Mouse (Mus musculus) cerebellum, adult 18-20 months (tissue): ENCODE results near the gene Cldn34c4.

ENCODE experiments used
- DNase-seq, 2 experiments: peaks; one replicate each; pipeline ENCODE4 v3.0.0; 2021

Cldn34c4 gene

GRCm38 (mm10) chrX:127736454-127736853 lies at the start of gene Cldn34c4:
Cldn34c4 (minus strand) TSS chrX:127736554.
- no peak for DNase-seq

DNA sequence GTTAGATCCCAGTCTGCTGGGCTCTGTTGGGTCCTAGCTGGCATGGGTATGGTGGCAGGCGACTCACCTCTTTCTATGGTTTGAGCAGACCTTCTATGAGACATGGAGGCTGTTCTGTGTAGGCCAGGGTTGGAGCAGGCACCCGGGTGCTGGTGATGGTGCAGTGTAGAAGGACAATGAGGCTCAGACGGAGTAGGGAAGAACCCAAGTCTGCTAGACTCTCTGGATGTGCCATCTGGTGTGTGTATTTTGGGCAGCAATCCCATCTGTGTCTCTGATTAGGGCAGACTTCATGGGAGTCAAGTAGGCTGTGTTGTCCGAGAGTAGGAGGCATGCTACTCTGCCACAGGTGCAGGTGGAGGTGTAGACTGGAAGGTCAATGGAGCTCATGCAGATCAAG lies 10.7 kb upstream of the Cldn34c4 start:
- DNase-seq = no peak
